Mouse (Mus musculus) ES-Bruce4 (cell line): ENCODE results near the gene Gm3045.

ENCODE experiments used
- CTCF ChIP-seq: IDR thresholded peaks from one replicate; pipeline ENCODE4 v1.8.1; 2011; ENCODE audit warnings: low read depth, low read length
- EP300 ChIP-seq: IDR thresholded peaks from 2 replicates; pipeline ENCODE4 v1.6.1; 2011; ENCODE audit warnings: low read depth, low read length; ENCODE audit not compliant: insufficient read depth
- POLR2A ChIP-seq: IDR thresholded peaks from one replicate; pipeline ENCODE4 v1.8.1; 2011; ENCODE audit warnings: low read length; ENCODE audit not compliant: insufficient read depth

- TF ChIP-seq POLR2A, result no peak
- no peak for TF ChIP-seq CTCF
- TF ChIP-seq EP300, result no peak
Measured at GRCm38 (mm10) chr13:56380855-56381685, 45.3 kb upstream of the Gm3045 start.
